Mouse (Mus musculus): Measurements from ENCODE around the gene Gna11.

Gna11 gene

GRCm38 (mm10) chr10:81486496-81486895 lies 58.5 kb downstream of the Gna11 start:
- DNase-seq (ENCODE audit: inconsistent age in 2 of 2, low spot score in 1 of 2): peak in 1 of 2 experiments; percentile 32

DNA sequence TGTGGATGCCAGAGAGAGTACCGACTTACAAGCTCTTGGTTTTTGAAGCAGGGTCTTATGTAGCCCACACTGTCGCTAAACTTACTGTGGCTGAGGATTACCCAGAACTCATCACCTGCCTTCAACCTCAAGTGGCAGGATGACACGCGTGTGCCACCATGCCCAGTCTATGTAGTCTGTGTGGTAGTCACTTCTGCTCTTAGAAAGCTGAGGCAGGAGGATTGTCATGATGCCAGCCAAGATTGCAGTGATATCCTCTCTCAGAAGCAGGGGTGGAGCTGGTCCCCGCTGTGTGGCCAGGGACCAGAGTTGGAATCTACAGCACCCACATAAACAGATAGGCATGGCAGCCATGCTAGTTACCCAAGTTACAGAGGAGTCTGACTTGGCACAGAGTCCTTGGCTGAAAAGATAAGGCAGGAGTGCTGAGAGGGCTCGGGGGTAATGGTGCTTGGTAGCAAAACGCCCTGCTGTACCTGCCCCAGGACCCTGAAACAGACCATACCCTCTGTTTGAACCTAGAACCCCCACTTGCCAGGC lies 59.4 kb downstream of the Gna11 start:
- peak in 1 of 2 experiments; percentile 35 for DNase-seq (ENCODE audit: inconsistent age in 2 of 2, low spot score in 1 of 2)

GRCm38 (mm10) chr10:81485060-81485449 lies 59.9 kb downstream of the Gna11 start:
- peak in 1 of 2 experiments; percentile 39 for DNase-seq (ENCODE audit: inconsistent age in 2 of 2, low spot score in 1 of 2)

DNA sequence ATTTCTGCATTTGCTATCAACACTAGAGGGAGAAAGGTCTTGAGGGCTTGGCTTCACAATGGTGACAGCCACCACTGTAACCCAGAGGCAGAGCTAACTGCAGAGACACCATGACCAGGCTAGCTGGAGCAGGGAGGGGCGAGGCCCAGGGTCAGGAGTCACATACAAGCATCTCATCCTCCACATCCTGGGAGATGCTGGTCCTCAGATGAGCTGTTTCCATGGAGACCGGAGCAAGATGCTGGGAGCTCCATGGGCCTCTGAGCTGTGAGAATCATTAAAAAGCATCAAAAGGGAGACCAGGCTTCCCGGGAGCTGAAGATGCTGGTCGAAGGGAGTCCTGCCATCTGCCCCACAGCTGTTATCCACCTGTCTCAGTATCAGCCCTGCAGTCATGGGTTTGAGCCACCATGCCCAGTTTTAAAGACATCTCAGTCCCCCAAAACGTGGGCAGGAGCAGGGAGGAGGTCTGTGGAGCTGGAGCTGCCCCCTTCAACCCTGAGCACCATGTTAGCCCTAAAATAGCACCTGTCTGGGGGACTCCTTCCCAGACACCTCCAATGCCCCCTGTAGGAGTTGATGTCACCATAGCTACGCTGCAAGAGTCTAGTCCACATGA lies 60.4 kb downstream of the Gna11 start:
- DNase-seq (ENCODE audit: inconsistent age in 2 of 2, low spot score in 1 of 2): peak in 1 of 2 experiments; percentile 29

DNA sequence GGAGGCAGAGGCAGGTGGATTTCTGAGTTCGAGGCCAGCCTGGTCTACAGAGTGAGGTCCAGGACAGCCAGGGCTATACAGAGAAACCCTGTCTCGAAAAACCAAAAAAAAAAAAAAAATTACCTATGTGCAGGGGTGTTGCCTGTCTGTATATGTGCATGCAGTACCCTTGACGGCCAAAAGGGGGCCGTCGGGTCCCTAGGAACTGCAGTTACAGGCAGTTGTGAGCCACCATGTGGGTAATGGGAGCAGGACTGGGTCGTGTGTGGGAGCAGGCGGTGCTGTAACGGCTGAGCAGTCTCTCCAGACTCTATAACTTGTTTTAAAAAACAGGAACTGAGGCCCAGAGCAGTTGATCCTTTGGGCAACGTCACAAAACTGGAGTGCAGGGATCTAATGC lies 61.0 kb downstream of the Gna11 start:
- DNase-seq (ENCODE audit: inconsistent age in 2 of 2, low spot score in 1 of 2): peak in 1 of 2 experiments; percentile 57

DNA sequence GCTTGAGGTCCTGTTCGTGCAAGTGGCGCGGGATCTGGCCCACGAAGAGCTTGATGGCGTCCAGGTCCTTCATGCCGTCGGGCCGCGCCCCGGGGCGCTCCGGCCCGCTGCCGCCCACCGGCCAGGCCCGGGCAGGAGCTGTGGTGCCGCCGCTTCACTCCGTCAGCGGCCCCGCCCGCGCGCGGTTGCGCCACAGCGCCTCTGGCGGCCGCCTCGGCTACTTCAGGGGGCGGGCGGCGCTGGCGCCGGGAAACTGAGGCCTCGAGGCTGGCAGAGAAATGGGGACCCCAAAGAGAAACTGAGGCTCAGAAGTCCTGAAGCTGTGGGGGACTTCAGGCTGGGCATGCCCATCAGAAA lies 62.5 kb downstream of the Gna11 start, which contains the start of gene Celf5:
TSS of gene Celf5 (minus strand) at position 177 of the 357 bp plus-strand sequence.
- DNase-seq (ENCODE audit: inconsistent age in 2 of 2, low spot score in 1 of 2): peak; percentile 54 to 85

- DNase-seq (ENCODE audit: inconsistent age in 2 of 2, low spot score in 1 of 2): peak in 1 of 2 experiments; percentile 32
Measured at GRCm38 (mm10) chr10:81481605-81482532, 63.1 kb downstream of the Gna11 start.
